Mouse (Mus musculus) adrenal gland, postnatal 25 days (tissue): Measurements from ENCODE around the gene Myof. TPM values are rescaled to one million over a fixed set of nuclear protein-coding genes. Genes with fewer than 3 reads are reported as not detected.
A peak's percentile ranks its signal among the peaks of the same experiment; 100 is the strongest.

Experiments
- DNase-seq: peaks from one replicate; pipeline ENCODE4 v3.0.0; 2021; ENCODE audit warnings: mixed read lengths
- total RNA-seq: library from RNA; stranded (reverse); gene quantifications from 2 replicates; pipeline ENCODE4 v1.2.3, GENCODE M21; 2021

Myof gene
- total RNA-seq, 1 experiment from 2014 or later: 29.8 TPM

GRCm38 (mm10) chr19:38003671-38004521 lies 39.5 kb downstream of the Myof start:
- DNase-seq: no peak

- DNase-seq: no peak
Measured at GRCm38 (mm10) chr19:38002816-38003215, 40.6 kb downstream of the Myof start.

- DNase-seq: no peak
Measured at GRCm38 (mm10) chr19:38000990-38001389, 42.4 kb downstream of the Myof start.

- no peak for DNase-seq
Measured at GRCm38 (mm10) chr19:37999941-38000340, 43.4 kb downstream of the Myof start.

- no peak for DNase-seq
Measured at GRCm38 (mm10) chr19:37994301-37994700, 49.1 kb downstream of the Myof start.

GRCm38 (mm10) chr19:37992184-37992554 lies 51.2 kb downstream of the Myof start:
- DNase-seq: no peak

GRCm38 (mm10) chr19:37991399-37992183 lies 51.8 kb downstream of the Myof start:
- no peak for DNase-seq

GRCm38 (mm10) chr19:37989971-37990370 lies 53.4 kb downstream of the Myof start:
- DNase-seq: no peak

- no peak for DNase-seq
Measured at GRCm38 (mm10) chr19:37988156-37988555, 55.2 kb downstream of the Myof start.

- no peak for DNase-seq
Measured at GRCm38 (mm10) chr19:37985730-37986129, 57.6 kb downstream of the Myof start.

- DNase-seq: no peak
Measured at GRCm38 (mm10) chr19:37975951-37976350, 67.4 kb downstream of the Myof start.

- no peak for DNase-seq
Measured at GRCm38 (mm10) chr19:37970571-37970970, 72.8 kb downstream of the Myof start.

- DNase-seq: no peak
Measured at GRCm38 (mm10) chr19:37970004-37970403, 73.4 kb downstream of the Myof start.

GRCm38 (mm10) chr19:37965828-37966227 lies 77.5 kb downstream of the Myof start:
- DNase-seq: no peak

- no peak for DNase-seq
Measured at GRCm38 (mm10) chr19:37963421-37963820, 80.0 kb downstream of the Myof start.

- DNase-seq: no peak
Measured at GRCm38 (mm10) chr19:37960791-37961190, 82.6 kb downstream of the Myof start.

- DNase-seq: no peak
Measured at GRCm38 (mm10) chr19:37959543-37960215, 83.7 kb downstream of the Myof start.

GRCm38 (mm10) chr19:37959076-37959475 lies 84.3 kb downstream of the Myof start:
- DNase-seq: no peak

- no peak for DNase-seq
Measured at GRCm38 (mm10) chr19:37957256-37957655, 86.1 kb downstream of the Myof start.

- no peak for DNase-seq
Measured at GRCm38 (mm10) chr19:37956006-37956405, 87.4 kb downstream of the Myof start.

GRCm38 (mm10) chr19:37955425-37956001 lies 87.9 kb downstream of the Myof start:
- DNase-seq: peak; percentile 73

GRCm38 (mm10) chr19:37954772-37955171 lies 88.6 kb downstream of the Myof start:
- no peak for DNase-seq
